Mouse (Mus musculus) myocyte (in vitro differentiated cells): ENCODE measurements around the gene Sds.

Experiments
- CEBPB ChIP-seq: IDR thresholded peaks from 2 replicates; pipeline ENCODE4 v1.6.1; 2011; ENCODE audit warnings: mild to moderate bottlenecking, moderate library complexity; ENCODE audit not compliant: poor library complexity, insufficient read depth, severe bottlenecking
- E2F4 ChIP-seq: IDR thresholded peaks from one replicate; pipeline ENCODE4 v1.6.1; 2011; ENCODE audit warnings: mild to moderate bottlenecking, control low read depth, moderate library complexity; ENCODE audit not compliant: insufficient read depth
- MAX ChIP-seq: IDR thresholded peaks from one replicate; pipeline ENCODE4 v1.6.1; 2011; ENCODE audit warnings: low read depth, mild to moderate bottlenecking, control low read depth
- MYOD1 ChIP-seq, 3 experiments: IDR thresholded peaks; one replicate each; pipeline ENCODE4 v1.6.1; 2011; ENCODE audit warnings: control low read depth in 2 of 3, low read depth in 2 of 3, mild to moderate bottlenecking in 2 of 3, moderate library complexity in 1 of 3; ENCODE audit not compliant: insufficient read length in 2 of 3, control insufficient read depth in 1 of 3
- MYOG ChIP-seq, 3 experiments: IDR thresholded peaks; one replicate each; pipeline ENCODE4 v1.6.1; 2011; ENCODE audit warnings: control low read depth in 2 of 3, low read depth in 2 of 3, mild to moderate bottlenecking in 2 of 3; ENCODE audit not compliant: insufficient read length in 2 of 3, control insufficient read depth in 1 of 3, insufficient read depth in 1 of 3
- POLR2A ChIP-seq: IDR thresholded peaks from one replicate; pipeline ENCODE4 v1.6.1; 2011; ENCODE audit warnings: low read depth, mild to moderate bottlenecking, control low read depth, moderate library complexity; ENCODE audit not compliant: insufficient read length
- POLR2AphosphoS2 ChIP-seq: IDR thresholded peaks from one replicate; pipeline ENCODE4 v1.6.1; 2011; ENCODE audit warnings: low read depth, control low read depth; ENCODE audit not compliant: insufficient read length
- REST ChIP-seq: IDR thresholded peaks from one replicate; pipeline ENCODE4 v1.6.1; 2011; ENCODE audit warnings: mild to moderate bottlenecking, control low read depth, moderate library complexity; ENCODE audit not compliant: insufficient read depth, insufficient read length
- TCF12 ChIP-seq: IDR thresholded peaks from one replicate; pipeline ENCODE4 v1.6.1; 2011; ENCODE audit warnings: mild to moderate bottlenecking, control low read depth; ENCODE audit not compliant: poor library complexity, insufficient read depth, severe bottlenecking
- USF1 ChIP-seq: IDR thresholded peaks from one replicate; pipeline ENCODE4 v1.6.1; 2011; ENCODE audit warnings: low read depth, mild to moderate bottlenecking, control low read depth, moderate library complexity

DNA sequence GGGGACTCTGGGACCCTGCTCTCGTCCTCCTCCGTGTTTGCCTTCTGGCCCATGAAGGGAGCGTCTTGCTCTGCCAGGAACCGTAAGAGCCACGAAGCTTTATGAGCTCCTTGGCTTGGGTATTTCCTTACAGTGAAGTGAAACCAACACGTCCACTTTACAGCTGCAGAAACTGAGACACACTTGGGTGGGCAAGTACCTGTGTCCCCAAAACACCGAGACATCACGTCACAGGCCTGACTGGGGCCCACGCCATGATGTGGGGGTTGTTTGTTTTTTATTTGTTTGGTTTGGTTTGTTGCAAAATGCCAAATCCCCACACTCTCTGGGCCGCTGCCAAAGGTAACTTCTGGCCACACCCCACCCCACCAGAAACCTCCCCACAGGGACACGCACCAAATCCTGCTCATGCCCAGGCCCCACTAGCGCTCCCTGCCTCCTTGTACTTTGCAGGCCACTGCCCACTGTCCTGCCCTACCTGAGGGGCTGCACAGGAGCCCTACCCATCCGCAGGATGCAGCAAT lies 19.4 kb downstream of the Sds start:
- TF ChIP-seq POLR2A (no peak), MYOD1 (IDR thresholded peaks at IDR 0.05; ENCODE audit: control insufficient read depth in 1 of 3, insufficient read length in 2 of 3, low read depth in 2 of 3) (no peak), TCF12 (no peak), MAX (no peak), POLR2AphosphoS2 (no peak), USF1 (no peak), REST (no peak), CEBPB (no peak), E2F4 (no peak), MYOG (IDR thresholded peaks at IDR 0.05; ENCODE audit: control insufficient read depth in 1 of 3, insufficient read depth in 1 of 3, insufficient read length in 2 of 3, low read depth in 2 of 3) (no peak)
